In genomic region chr1:55132308-55132707, GRCm38 (mm10) we compare ENCODE assay signal across 7 mouse cellular contexts. TPM values are rescaled to one million over a fixed set of nuclear protein-coding genes. Genes with fewer than 3 reads are reported as not detected.
DNase-seq lines count a peak whose midpoint lies in the region; ATAC-seq and TF ChIP-seq lines count a peak whose summit lies in the region.

No protein-coding gene starts in this region.

- no peak overlapping the region for H3K27ac ChIP-seq in forebrain, embryonic 13.5 days
- no peak overlapping the region for H3K27ac ChIP-seq in limb, embryonic 15.5 days
- peak overlapping the region; percentile 100 for H3K27ac ChIP-seq in stomach, postnatal 0 days (replicated peaks)

- no peaks in the 10 kb centered on the region for H3K9me3 ChIP-seq in megakaryocyte, embryonic 14.5 days
- H3K9me3 ChIP-seq in forebrain, embryonic 13.5 days (replicated peaks): no peaks in the 10 kb centered on the region
- no peaks in the 10 kb centered on the region for H3K9me3 ChIP-seq in limb, embryonic 15.5 days
- H3K9me3 ChIP-seq in stomach, postnatal 0 days (ENCODE audit: control insufficient read depth, low read length): no peaks in the 10 kb centered on the region

- peaks cover 27% of the 10 kb centered on the region for H3K4me1 ChIP-seq in megakaryocyte, embryonic 14.5 days
- peaks cover 27% of the 10 kb centered on the region for H3K4me1 ChIP-seq in forebrain, embryonic 13.5 days
- H3K4me1 ChIP-seq in limb, embryonic 15.5 days: peaks cover 11% of the 10 kb centered on the region
- H3K4me1 ChIP-seq in stomach, postnatal 0 days (replicated peaks; ENCODE audit: control insufficient read depth, insufficient read depth): no peaks in the 10 kb centered on the region

- peak overlapping the region; percentile 80 for H3K4me2 ChIP-seq in forebrain, embryonic 13.5 days
- H3K4me2 ChIP-seq in limb, embryonic 15.5 days: peak overlapping the region; percentile 56
- H3K4me2 ChIP-seq in stomach, postnatal 0 days (replicated peaks; ENCODE audit: low read depth): peak overlapping the region; percentile 69

- DNase-seq in stomach, postnatal 0 days (ENCODE audit: low spot score): no peak
- DNase-seq in gastrocnemius, adult 18-20 months (ENCODE audit: low spot score): no peak

- no peaks in the 10 kb centered on the region for H3K27me3 ChIP-seq in megakaryocyte, embryonic 14.5 days (replicated peaks)
- H3K27me3 ChIP-seq in forebrain, embryonic 13.5 days: no peaks in the 10 kb centered on the region
- no peaks in the 10 kb centered on the region for H3K27me3 ChIP-seq in limb, embryonic 15.5 days
- no peaks in the 10 kb centered on the region for H3K27me3 ChIP-seq in stomach, postnatal 0 days (ENCODE audit: control insufficient read depth, insufficient read depth, low read length)

- no peak for ATAC-seq in megakaryocyte, adult 5-6 weeks (ENCODE audit: poor library complexity, severe bottlenecking)
- no peak for ATAC-seq in forebrain, embryonic 13.5 days
- no peak for ATAC-seq in limb, embryonic 15.5 days (ENCODE audit: insufficient number of reproducible peaks, low FRiP score, low TSS enrichment, low read depth)
- ATAC-seq in stomach, postnatal 0 days (ENCODE audit: low FRiP score, low TSS enrichment): no peak
- no peak for ATAC-seq in inflammation-experienced regulatory T-cells, adult 6 months

- no peak for TF ChIP-seq CTCF in stomach, postnatal 0 days (IDR thresholded peaks at IDR 0.05; ENCODE audit: low read depth)

- peak overlapping the region; percentile 97 for H3K9ac ChIP-seq in forebrain, embryonic 13.5 days
- H3K9ac ChIP-seq in limb, embryonic 15.5 days: peak overlapping the region; percentile 99; the same call in 1 of the 2 replicates
- peak overlapping the region; percentile 99 for H3K9ac ChIP-seq in stomach, postnatal 0 days (ENCODE audit: low read length)

- peak overlapping the region; percentile 100 for H3K4me3 ChIP-seq in megakaryocyte, embryonic 14.5 days (replicated peaks)
- peak overlapping the region; percentile 99 for H3K4me3 ChIP-seq in forebrain, embryonic 13.5 days
- H3K4me3 ChIP-seq in limb, embryonic 15.5 days: peak overlapping the region; percentile 98
- peak overlapping the region; percentile 97 for H3K4me3 ChIP-seq in stomach, postnatal 0 days (ENCODE audit: low read depth, low read length)

- 65% methylated on average over 4 of the region's 4 CpGs for WGBS in forebrain, embryonic 13.5 days
- WGBS in limb, embryonic 15.5 days: 70% methylated on average over 4 of the region's 4 CpGs
- WGBS in stomach, postnatal 0 days: 47% methylated on average over 4 of the region's 4 CpGs

- H3K36me3 ChIP-seq in megakaryocyte, embryonic 14.5 days (replicated peaks; ENCODE audit: low read length): peaks cover 30% of the 10 kb centered on the region
- peaks cover 5% of the 10 kb centered on the region for H3K36me3 ChIP-seq in forebrain, embryonic 13.5 days (ENCODE audit: poor library complexity, severe bottlenecking)
- no peaks in the 10 kb centered on the region; the same call in 1 of the 2 replicates for H3K36me3 ChIP-seq in limb, embryonic 15.5 days
- H3K36me3 ChIP-seq in stomach, postnatal 0 days (ENCODE audit: control insufficient read depth, insufficient read depth, low read length): no peaks in the 10 kb centered on the region

- TF ChIP-seq EP300 in stomach, postnatal 0 days (optimal IDR thresholded peaks at IDR 0.05): no peak

RNA-seq across cellular contexts. Expression of gene Mob4, which starts 1.3 kb away (rescaled TPM):
- polyA plus RNA-seq in megakaryocyte, embryonic 14.5 days (2012; ENCODE audit: insufficient read depth, low replicate concordance): 7.0 TPM in 1 of 2 replicates, not detected in the other
- 58.9 and 68.5 TPM in 2 replicates for total RNA-seq in megakaryocyte, adult 5-6 weeks (2015)
- total RNA-seq in megakaryocyte, adult 5-6 weeks (2017): 50.4 and 56.6 TPM in 2 replicates
- polyA plus RNA-seq in forebrain, embryonic 13.5 days (2015; fragmentation: Nextera tagmentation; extraction: Ambion mirVana): 191 and 198 TPM in 2 replicates
- 134 and 138 TPM in 2 replicates for polyA plus RNA-seq in limb, embryonic 15.5 days (2015; fragmentation: Nextera tagmentation; extraction: Ambion mirVana)
- 128 and 139 TPM in 2 replicates for polyA plus RNA-seq in stomach, postnatal 0 days (2015; fragmentation: Nextera tagmentation; extraction: Ambion mirVana)
- polyA plus RNA-seq in inflammation-experienced regulatory T-cells, adult 6 months (2017; shearing (Covaris generic)): 100 to 1,000 TPM; 121 to 136 (median 133) TPM
- total RNA-seq in gastrocnemius, adult 18-20 months (2021): 10 to 100 TPM; 37.8 to 38.0 TPM

RNA-seq across cellular contexts. Expression of gene Hspd1, which starts 44.3 kb away (rescaled TPM):
- polyA plus RNA-seq in megakaryocyte, embryonic 14.5 days (2012; ENCODE audit: insufficient read depth, low replicate concordance): 11.8 and 31.5 TPM in 2 replicates
- total RNA-seq in megakaryocyte, adult 5-6 weeks (2015): 56.6 and 68.6 TPM in 2 replicates
- total RNA-seq in megakaryocyte, adult 5-6 weeks (2017): 112 and 120 TPM in 2 replicates
- polyA plus RNA-seq in forebrain, embryonic 13.5 days (2015; fragmentation: Nextera tagmentation; extraction: Ambion mirVana): 333 and 363 TPM in 2 replicates
- 298 and 308 TPM in 2 replicates for polyA plus RNA-seq in limb, embryonic 15.5 days (2015; fragmentation: Nextera tagmentation; extraction: Ambion mirVana)
- polyA plus RNA-seq in stomach, postnatal 0 days (2015; fragmentation: Nextera tagmentation; extraction: Ambion mirVana): 154 and 166 TPM in 2 replicates
- polyA plus RNA-seq in inflammation-experienced regulatory T-cells, adult 6 months (2017; shearing (Covaris generic)): 100 to 1,000 TPM; 129 to 226 (median 154) TPM
- 100 to 1,000 TPM; 161 to 176 TPM for total RNA-seq in gastrocnemius, adult 18-20 months (2021)

RNA-seq across cellular contexts. Expression of gene Hspe1, which starts 44.4 kb away (rescaled TPM):
- 21.9 and 66.1 TPM in 2 replicates for polyA plus RNA-seq in megakaryocyte, embryonic 14.5 days (2012; ENCODE audit: insufficient read depth, low replicate concordance)
- 119 TPM in 2 replicates for total RNA-seq in megakaryocyte, adult 5-6 weeks (2015)
- total RNA-seq in megakaryocyte, adult 5-6 weeks (2017): 121 and 162 TPM in 2 replicates
- 360 and 397 TPM in 2 replicates for polyA plus RNA-seq in forebrain, embryonic 13.5 days (2015; fragmentation: Nextera tagmentation; extraction: Ambion mirVana)
- 267 and 321 TPM in 2 replicates for polyA plus RNA-seq in limb, embryonic 15.5 days (2015; fragmentation: Nextera tagmentation; extraction: Ambion mirVana)
- polyA plus RNA-seq in stomach, postnatal 0 days (2015; fragmentation: Nextera tagmentation; extraction: Ambion mirVana): 295 and 324 TPM in 2 replicates
- polyA plus RNA-seq in inflammation-experienced regulatory T-cells, adult 6 months (2017; shearing (Covaris generic)): 100 to 1,000 TPM; 172 to 181 (median 174) TPM
- total RNA-seq in gastrocnemius, adult 18-20 months (2021): 10 to 100 TPM; 83.9 to 93.0 TPM

Comparison
In these comparisons a context has a peak if more than half of its experiments do, and no peak if none do; other contexts are left out.
1. RNA of gene Mob4, which starts 1.3 kb away (polyA plus RNA-seq): 191 to 198 TPM in forebrain, embryonic 13.5 days, 134 to 138 TPM in limb, embryonic 15.5 days, 121 to 136 TPM in inflammation-experienced regulatory T-cells, adult 6 months and 128 to 139 TPM in stomach, postnatal 0 days; 7.0 TPM in megakaryocyte, embryonic 14.5 days; every median in the first group is over 10 times any median in the second.
2. Peak in every context shown above with its lines, with median percentiles within 50 percentile points of each other: H3K4me3 ChIP-seq, H3K4me2 ChIP-seq and H3K9ac ChIP-seq.